Mouse (Mus musculus): Measurements from ENCODE around the gene 1810055G02Rik.

The 1810055G02Rik gene

DNA sequence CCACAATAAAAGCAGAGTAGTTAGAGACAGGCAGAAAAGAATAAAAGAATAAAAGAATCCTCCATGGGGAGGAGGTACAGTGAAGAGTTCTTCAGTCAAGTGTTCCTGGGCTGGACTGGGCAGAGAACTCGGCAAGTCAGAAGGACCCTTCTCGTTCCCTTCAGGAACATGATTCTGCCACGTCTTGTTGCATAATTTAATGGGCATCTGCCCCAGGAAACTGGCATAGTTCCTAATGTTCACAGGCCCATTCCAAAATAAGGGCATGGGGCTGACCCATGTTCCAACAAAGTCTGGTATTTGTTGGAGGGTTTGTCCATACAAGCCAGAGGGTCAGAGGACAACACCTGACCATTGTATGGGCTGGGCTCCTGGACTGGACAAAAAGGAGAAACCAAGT lies 13.1 kb upstream of the 1810055G02Rik start:
- in situ Hi-C loops (cut with MboI), result no loop called here

GRCm38 (mm10) chr19:3695471-3695870 lies 12.6 kb upstream of the 1810055G02Rik start:
- in situ Hi-C loops (cut with MboI), result no loop called here

DNA sequence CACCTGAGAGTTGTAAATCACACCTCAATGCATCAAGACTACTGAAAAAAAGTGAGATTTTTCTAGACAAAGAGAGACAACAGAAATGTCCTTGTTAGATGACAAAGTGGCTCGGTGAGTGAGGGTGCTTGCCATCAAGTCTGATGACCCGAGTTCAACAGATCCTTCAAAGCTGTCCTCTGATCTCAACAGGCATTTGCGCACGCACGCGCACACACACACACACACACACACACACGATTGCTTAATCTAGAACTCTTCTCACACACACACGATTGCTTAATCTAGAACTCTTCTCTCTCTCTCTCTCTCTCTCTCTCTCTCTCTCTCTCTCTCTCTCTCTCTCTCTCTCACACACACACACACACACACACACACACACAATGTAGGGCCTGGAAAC lies 12.1 kb upstream of the 1810055G02Rik start:
- in situ Hi-C loops (cut with MboI), result no loop called here

DNA sequence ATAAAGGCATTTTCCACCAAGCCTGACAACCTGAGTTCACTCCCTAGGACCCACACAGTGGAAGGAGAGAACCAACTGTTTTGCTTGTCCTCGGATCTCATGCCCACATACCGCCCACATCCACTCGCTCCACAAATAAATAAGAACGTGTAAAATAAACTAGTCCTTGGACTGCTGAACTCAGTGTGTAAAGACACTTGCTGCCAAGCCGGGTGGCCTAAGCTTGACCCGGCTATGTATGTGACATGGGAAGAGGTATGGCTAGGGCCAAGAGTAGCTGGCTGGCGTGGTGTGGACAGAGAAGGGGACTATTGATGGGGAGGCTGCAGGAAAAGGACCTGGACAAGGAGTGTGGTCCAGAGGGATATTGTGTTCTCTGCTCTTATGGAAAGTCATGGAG lies 10.1 kb upstream of the 1810055G02Rik start:
- in situ Hi-C loops (cut with MboI), result no loop called here

DNA sequence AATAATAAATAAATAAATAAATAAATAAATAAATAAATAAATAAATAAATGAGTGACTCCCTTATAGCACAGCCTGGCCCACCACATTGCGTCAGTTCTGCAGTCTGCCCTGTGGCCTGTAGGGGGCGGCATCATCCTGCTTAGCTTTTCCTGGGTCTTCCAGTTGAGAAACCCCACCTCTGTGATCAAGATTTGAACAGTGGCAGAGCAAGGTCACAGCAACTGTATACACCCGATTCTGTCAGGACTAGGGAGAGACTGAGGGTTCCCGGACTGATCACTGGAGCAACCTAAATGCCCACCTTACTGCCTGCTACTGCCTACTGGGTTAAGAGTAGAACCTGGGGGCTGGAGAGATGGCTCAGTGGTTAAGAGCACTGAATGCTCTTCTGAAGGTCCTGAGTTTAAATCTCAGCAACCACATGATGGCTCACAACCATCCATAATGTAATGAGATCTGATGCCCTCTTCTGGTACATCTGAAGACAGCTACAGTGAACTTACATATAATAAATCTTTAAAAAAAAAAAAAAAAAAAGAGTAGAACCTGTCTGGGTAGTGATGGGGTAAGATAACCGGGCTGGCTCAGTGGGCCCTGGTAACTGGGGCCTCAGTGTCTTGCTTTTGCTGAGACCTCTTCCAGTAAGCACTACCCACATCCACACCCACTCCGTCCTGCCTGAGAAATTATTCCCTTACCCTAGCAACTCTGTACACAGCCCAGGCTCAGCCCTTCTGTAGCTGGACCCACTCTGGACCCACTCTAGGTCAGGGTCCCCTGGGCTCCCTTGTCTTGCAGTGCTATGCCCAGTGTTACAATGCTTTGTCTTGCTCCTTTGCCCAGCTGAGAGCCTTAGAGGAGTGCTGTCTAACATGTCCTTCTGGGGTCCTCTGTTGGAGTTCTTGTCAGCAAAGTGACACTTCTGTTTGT lies 8.3 kb upstream of the 1810055G02Rik start:
- in situ Hi-C loops (cut with MboI), result no loop called here

- in situ Hi-C loops (cut with MboI), result no loop called here
Measured at GRCm38 (mm10) chr19:3702460-3702859, 5.6 kb upstream of the 1810055G02Rik start.

GRCm38 (mm10) chr19:3706258-3706657 lies 1.8 kb upstream of the 1810055G02Rik start:
- in situ Hi-C loops (cut with MboI), result no loop called here

DNA sequence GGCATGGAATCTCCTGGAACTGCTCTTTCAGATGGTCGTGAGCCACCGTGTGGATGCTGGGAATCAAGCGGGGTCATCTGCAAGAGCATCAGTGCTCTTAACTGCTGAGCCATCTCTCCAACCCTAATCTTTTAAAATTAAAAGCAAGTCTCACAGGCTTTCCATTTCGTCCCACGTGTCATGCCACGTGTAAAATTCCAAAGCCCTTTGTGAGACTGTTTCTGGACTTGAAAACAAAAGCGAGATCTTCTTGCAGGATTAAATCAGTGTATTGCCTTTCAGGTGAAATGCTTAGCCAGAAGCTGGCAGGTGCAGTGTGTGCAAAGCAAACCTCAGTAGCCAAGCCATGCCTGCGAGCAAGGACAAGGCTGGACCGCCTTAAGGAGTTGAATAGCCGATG lies 540 bp upstream of the 1810055G02Rik start:
- in situ Hi-C loops (cut with MboI), result no loop called here

DNA sequence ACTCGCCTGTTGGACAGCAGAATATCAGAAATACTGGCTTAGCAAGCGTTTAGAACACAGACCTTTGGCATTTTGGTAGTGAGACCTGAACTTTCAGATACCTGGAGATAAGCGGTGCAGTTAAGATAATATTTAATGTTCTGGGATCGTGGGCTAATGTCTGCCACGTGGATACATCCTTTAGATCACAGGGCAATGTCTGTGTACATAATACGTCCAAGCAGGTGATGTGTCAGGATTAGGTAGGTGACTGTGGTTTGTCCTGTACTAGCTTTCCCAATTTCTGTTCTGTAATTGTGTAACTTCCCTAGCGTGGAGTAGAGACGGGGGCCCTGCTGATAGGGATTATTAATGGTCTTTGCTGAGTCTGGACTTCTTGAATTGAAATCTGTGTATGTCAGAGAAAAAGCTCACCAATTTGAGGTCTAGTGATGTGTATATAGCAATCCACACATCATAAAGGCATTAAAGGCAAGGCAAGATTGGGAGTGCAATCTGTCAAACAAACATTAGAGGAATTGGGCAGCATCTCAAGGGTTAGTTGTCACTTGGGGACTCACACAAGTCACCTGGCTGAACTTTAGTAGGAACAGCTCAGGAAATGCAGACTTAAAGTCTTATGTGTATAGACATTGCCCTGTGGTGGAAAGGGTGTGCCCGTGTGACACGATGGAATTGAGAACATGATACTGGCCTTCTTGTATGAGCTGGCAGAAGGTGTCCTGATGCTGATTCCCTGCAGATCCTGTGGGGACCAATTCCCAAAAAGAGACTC lies 1.1 kb downstream of the 1810055G02Rik start:
- in situ Hi-C loops (cut with MboI), result no loop called here

GRCm38 (mm10) chr19:3710436-3710835 lies 2.3 kb downstream of the 1810055G02Rik start:
- in situ Hi-C loops (cut with MboI), result no loop called here

GRCm38 (mm10) chr19:3714381-3714780 lies 6.3 kb downstream of the 1810055G02Rik start:
- in situ Hi-C loops (cut with MboI), result no loop called here

DNA sequence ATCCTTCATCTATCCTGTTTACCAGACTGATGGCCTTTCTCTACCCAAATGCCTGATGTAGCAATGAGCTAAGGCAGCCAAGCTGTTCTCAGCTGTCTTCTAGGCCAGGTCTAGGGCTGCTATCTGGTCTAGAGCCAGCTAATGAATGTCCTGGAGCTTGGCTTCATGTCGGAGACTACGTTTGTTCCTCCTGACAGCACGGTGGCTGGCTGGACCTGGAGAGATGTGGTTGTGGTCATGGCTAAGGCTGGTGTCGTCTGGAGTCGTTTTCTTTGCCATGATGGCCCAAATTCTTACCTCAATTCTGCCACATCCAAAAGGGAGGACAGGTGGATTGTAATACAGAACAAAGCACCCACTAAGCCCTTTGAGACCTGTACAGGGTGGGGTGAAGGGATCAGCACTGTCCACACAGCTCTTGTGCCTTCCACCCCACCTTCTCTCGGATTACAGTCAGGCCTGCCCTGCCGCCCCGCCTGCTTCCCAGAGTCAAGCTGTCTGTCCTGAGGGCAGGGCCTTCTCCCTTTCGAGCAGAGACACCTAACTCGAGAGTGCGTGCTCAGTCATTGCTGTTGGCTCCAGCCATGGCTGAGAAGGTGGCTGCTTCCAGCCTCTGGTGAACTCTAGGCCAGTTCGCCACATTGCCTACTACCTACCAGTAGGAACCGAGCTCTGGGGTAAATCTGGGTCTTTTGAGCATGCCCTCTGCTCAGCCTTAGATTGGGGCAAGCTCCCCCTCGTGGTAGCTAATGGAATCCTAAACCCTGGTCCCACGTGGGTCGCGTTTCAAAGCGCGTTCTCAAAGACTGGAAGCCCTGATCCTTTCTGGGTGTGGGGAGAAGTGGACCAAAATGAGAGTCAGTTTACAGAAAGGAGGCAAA lies 10.6 kb downstream of the 1810055G02Rik start:
- in situ Hi-C loops (cut with MboI), result no loop called here

- in situ Hi-C loops (cut with MboI), result no loop called here
Measured at GRCm38 (mm10) chr19:3719362-3719891, 11.3 kb downstream of the 1810055G02Rik start.

GRCm38 (mm10) chr19:3723170-3723569 lies 15.1 kb downstream of the 1810055G02Rik start:
- in situ Hi-C loops (cut with MboI), result no loop called here

DNA sequence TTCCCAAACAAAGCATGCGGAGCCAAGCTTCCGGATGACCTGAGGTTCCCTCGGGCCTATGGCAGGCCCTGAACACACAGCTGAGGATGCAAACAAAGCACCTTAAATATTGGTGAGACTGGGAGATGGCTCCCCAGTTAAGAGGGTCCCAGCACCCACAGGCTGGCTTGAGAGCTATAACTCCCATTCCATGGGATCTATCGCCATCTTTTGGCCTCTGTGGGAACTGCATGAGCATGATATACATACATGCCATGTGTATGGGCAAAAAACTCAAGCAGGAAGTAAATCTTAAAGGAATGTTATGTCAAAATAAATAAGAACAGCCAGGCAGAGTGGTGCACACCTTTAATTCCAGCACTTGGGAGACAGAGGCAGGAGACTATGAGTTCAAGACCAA lies 15.8 kb downstream of the 1810055G02Rik start:
- in situ Hi-C loops (cut with MboI), result no loop called here

- in situ Hi-C loops (cut with MboI), result no loop called here
Measured at GRCm38 (mm10) chr19:3724779-3725178, 16.7 kb downstream of the 1810055G02Rik start.

GRCm38 (mm10) chr19:3728901-3729300 lies 20.8 kb downstream of the 1810055G02Rik start:
- in situ Hi-C loops (cut with MboI), result no loop called here

DNA sequence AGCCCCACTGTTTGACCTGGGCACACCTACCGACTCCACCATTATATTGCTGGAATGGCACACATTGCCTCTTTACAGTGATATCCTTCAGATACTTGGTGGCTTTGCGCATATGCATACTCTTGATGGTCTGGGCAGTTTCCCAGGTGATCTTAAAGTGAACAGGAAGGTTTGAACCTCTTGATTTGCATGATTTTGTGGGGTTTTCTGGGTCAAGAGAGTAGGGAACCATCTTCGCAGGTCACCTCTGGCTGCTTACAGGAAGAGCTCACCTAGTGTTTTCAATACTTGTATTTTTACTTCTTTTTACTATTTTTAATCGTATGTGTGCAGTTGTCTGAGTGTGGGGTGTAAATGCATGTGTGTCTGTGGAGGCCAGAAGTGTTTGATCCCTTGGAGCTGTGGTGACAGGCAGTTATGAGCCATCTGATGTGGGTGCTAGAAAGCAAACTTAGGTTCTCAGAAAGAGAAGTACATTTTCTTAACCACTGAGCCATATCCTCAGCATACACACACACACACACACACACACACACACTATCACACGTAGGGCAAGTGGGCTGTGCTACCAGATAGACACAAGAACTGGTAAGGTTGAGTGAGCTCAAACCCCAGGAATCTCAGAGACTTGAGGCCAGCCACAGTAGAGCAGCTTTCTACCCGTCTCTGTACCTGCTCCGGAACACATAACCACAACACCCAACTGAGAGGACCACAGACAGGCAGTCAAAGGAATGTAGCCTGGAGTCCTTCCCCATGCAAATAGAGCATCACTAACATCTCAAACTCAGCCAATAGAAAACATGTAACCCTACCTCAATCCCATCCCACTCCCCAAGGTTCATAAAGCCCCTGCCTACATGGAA lies 22.9 kb downstream of the 1810055G02Rik start:
- in situ Hi-C loops (cut with MboI), result no loop called here

- in situ Hi-C loops (cut with MboI), result no loop called here
Measured at GRCm38 (mm10) chr19:3736001-3736400, 27.9 kb downstream of the 1810055G02Rik start.

DNA sequence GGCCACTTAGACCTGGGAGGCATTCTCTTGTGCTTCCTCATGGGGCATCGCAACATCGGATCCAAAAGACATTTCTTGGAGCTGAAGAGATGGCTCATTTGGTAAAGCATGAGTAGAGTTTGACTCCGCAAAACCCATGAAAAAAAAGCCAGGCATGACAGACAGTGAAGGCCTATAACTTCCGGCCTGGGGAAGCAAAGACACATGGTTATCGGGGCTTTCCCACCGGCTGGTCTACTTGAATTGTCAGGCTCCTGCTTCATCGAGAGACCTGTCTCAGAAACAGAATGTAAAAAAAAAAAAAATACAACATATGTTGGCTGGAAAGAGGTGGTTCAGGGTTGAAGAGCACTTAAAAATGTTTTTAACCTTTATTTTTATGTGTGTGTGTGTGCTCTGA lies 31.6 kb downstream of the 1810055G02Rik start:
- in situ Hi-C loops (cut with MboI), result no loop called here

DNA sequence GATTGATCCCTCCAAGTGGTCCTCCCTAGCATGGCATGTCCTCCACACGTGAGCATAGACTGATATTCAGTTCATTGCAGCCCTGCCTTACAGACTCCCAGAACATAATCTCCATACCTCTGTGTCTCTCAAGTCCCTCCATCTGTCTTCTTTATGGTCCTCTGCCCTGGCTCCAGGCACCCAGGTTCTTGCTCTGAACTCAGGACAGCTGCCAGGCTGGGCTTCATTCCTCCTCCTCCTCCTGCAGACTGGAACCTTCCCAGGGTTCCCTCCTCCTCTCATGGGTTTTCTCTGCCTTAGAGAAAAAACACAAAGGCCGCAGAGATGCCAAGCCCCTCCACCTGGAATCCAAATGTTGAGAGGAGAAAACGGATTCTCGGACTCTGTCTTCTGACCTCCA lies 34.6 kb downstream of the 1810055G02Rik start:
- in situ Hi-C loops (cut with MboI), result no loop called here

All from mature B cell (primary cell).